Mouse (Mus musculus) cerebellum, adult (tissue): ENCODE data around the gene Cyb5r1.
"Not testable (repeated sequence)": the region's sequence is repeated elsewhere in the genome, so short reads cannot be mapped to it uniquely, and the experiment has no call there.

Experiments
- ATAC-seq: cut with Nextera tagmentation; 2 replicates; pipeline ENCODE4 v1.9.2; 2017; ENCODE audit warnings: mild to moderate bottlenecking, moderate library complexity, mixed read lengths; ENCODE audit not compliant: insufficient number of reproducible peaks, low FRiP score, low TSS enrichment

Cyb5r1 gene

GRCm38 (mm10) chr1:134411706-134412629, 6.6 kb downstream of the Cyb5r1 start:
- ATAC-seq, result no peak

- no peak for ATAC-seq
Measured at GRCm38 (mm10) chr1:134414038-134414437, 8.7 kb downstream of the Cyb5r1 start.

- ATAC-seq, result peak; percentile 42
Measured at GRCm38 (mm10) chr1:134414501-134415167, 9.3 kb downstream of the Cyb5r1 start.

- ATAC-seq, result peak; percentile 100
Measured at GRCm38 (mm10) chr1:134415168-134415831, 9.9 kb downstream of the Cyb5r1 start, which contains the start of gene Adipor1. Adipor1 (plus strand) TSS chr1:134415378.

GRCm38 (mm10) chr1:134418414-134418975, 13.1 kb downstream of the Cyb5r1 start:
- no peak for ATAC-seq

GRCm38 (mm10) chr1:134419176-134419575, 13.8 kb downstream of the Cyb5r1 start:
- no peak for ATAC-seq

- no peak for ATAC-seq
Measured at GRCm38 (mm10) chr1:134419751-134420458, 14.5 kb downstream of the Cyb5r1 start.

- no peak for ATAC-seq
Measured at GRCm38 (mm10) chr1:134423911-134424310, 18.6 kb downstream of the Cyb5r1 start.

- ATAC-seq, result no peak
Measured at GRCm38 (mm10) chr1:134426289-134426688, 20.9 kb downstream of the Cyb5r1 start.

GRCm38 (mm10) chr1:134433002-134433401, 27.6 kb downstream of the Cyb5r1 start:
- no peak for ATAC-seq

- ATAC-seq, result no peak
Measured at GRCm38 (mm10) chr1:134433473-134433872, 28.1 kb downstream of the Cyb5r1 start.

GRCm38 (mm10) chr1:134435414-134435813, 30.1 kb downstream of the Cyb5r1 start:
- no peak for ATAC-seq

- no peak for ATAC-seq
Measured at GRCm38 (mm10) chr1:134440437-134440836, 35.1 kb downstream of the Cyb5r1 start.

GRCm38 (mm10) chr1:134441737-134442136, 36.4 kb downstream of the Cyb5r1 start:
- not testable (repeated sequence) for ATAC-seq

- ATAC-seq, result no peak
Measured at GRCm38 (mm10) chr1:134442394-134442793, 37.0 kb downstream of the Cyb5r1 start.

GRCm38 (mm10) chr1:134443288-134443687, 37.9 kb downstream of the Cyb5r1 start:
- ATAC-seq, result not testable (repeated sequence)

- no peak for ATAC-seq
Measured at GRCm38 (mm10) chr1:134445418-134445817, 40.1 kb downstream of the Cyb5r1 start.

GRCm38 (mm10) chr1:134448537-134448936, 43.2 kb downstream of the Cyb5r1 start:
- ATAC-seq, result not testable (repeated sequence)

- no peak for ATAC-seq
Measured at GRCm38 (mm10) chr1:134450201-134450600, 44.8 kb downstream of the Cyb5r1 start.

GRCm38 (mm10) chr1:134450986-134451385, 45.6 kb downstream of the Cyb5r1 start:
- no peak for ATAC-seq
